Mouse (Mus musculus) CD4-positive, CD25-positive, alpha-beta regulatory T cell, adult 4 months (primary cell): Measurements from ENCODE around the gene Gm8300. TPM values are rescaled to one million over a fixed set of nuclear protein-coding genes. Genes with fewer than 3 reads are reported as not detected.
"Not testable (repeated sequence)": the region's sequence is repeated elsewhere in the genome, so short reads cannot be mapped to it uniquely, and the experiment has no call there.

ENCODE experiments used
- ATAC-seq: one replicate; pipeline ENCODE4 v1.8.0; 2017
- polyA plus RNA-seq, 2 experiments: library from polyadenylated mRNA; unstranded; fragments of 100-300 nt; shearing (Covaris generic); gene quantifications; one replicate each; pipeline ENCODE4 v1.2.1; 2017

The Gm8300 gene
- not detected for polyA plus RNA-seq

DNA sequence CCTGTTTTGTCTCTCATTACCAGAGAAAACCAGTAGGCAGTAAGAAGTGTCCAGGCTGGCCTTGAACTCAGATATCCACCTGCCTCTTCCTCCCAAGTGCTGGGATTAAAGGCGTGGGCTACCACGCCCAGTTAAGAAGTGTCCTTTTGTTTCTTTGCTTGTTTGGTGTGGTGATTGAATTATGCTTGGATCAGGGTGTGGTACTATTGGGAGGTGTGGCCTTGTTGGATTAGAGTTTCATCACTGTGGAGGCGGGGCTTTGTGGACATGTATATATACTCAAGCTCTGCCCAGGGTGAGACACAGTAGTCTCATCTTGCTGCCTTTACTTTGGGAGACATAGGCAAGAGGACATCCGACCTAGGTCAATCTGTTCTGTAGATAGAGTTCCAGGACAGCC, at the start of gene Gm8300:
Gm8300 (plus strand) TSS at position 301 of the 400 bp plus-strand sequence.
- ATAC-seq: not testable (repeated sequence)

DNA sequence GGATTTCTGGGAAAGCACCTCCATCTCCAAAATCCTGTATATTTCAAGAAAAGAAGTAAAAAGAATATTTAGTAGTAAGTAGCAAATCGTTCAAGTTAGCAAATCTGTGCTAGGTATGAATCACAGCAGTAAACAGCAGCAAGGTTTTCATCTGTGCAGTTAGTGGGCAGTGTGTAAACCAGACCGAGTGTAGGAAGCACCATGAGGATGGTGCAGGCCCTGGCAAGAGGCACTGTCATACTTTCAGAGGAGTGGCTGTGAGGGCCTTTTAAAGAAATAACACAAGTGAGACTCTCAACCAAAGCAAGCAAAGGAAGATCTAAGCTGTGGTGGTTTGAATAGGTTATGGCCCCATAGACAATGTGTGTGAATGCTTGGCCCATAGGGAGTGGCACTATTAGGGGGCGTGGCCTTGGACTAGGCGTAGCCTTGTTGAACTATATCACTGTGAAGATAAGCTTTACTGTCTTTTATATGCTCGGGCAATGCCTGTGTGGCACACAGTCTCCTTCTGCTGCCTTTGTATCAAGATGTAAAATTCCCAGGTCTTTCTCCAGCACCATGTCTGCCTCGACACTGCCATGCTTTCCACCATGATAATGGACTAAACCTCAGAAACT, 49.3 kb upstream of the Gm8300 start:
- no peak for ATAC-seq

GRCm38 (mm10) chr12:87470263-87471136, 43.6 kb upstream of the Gm8300 start:
- ATAC-seq: peak; percentile 29

DNA sequence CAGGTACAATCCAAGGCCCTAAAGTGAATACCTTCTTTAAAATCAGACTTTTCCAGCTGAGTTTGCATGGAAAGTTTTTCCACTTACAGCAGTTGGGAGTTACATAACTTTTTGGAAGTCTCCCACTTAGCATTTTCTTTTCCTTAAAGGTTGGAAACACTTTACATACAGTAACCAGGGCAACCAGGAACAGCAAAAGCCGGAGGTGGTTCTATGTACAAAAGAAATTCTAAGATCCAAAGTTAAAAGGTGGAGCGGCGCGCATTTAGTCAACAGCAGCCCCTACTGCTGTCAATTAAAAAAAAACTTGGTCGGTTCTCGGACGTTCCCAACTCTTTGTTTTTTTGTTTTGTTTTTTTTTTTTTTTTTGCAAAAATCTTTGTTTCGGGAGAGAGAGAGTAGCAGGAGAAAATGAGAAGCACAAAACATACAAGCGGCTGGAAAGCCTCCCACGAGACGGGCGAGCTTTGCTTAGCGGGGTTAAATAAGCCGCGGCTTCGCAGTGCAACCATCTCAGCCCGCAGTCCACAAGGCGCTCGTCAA, 42.6 kb upstream of the Gm8300 start:
- no peak for ATAC-seq

- peak; percentile 95 for ATAC-seq
These were observed 41.9 kb upstream of the Gm8300 start, which contains the start of gene Snw1 for GRCm38 (mm10) chr12:87471964-87472786. TSS of gene Snw1 (minus strand) at chr12:87472274.

DNA sequence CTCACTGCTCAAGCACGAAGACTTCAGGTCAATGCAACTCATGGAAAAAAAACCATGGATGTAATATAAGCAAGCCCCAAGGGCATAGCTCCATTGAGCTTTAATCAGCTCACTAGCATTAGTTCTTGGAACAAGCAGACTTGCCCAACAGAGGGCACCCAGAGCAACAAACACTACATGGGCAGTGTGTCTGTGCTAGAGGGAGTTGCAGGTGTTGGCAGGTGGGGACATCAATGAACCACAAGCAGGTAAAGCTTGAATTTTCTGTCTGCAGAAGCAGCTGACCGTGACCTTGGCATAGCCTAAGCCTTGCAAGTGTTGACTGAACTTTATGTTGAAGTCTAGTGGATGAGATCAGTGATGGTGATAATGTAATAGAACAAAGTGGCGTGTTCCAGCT, 39.4 kb upstream of the Gm8300 start:
- ATAC-seq: no peak

- ATAC-seq: not testable (repeated sequence)
These were observed 31.6 kb upstream of the Gm8300 start for GRCm38 (mm10) chr12:87482482-87482881.

GRCm38 (mm10) chr12:87488683-87489082, 25.4 kb upstream of the Gm8300 start:
- not testable (repeated sequence) for ATAC-seq

- ATAC-seq: not testable (repeated sequence)
These were observed 19.7 kb upstream of the Gm8300 start, which contains the start of gene Gm5788 for GRCm38 (mm10) chr12:87494421-87494820. TSS of gene Gm5788 (plus strand) at chr12:87494721.

GRCm38 (mm10) chr12:87519616-87520015, 5.5 kb downstream of the Gm8300 start:
- not testable (repeated sequence) for ATAC-seq

DNA sequence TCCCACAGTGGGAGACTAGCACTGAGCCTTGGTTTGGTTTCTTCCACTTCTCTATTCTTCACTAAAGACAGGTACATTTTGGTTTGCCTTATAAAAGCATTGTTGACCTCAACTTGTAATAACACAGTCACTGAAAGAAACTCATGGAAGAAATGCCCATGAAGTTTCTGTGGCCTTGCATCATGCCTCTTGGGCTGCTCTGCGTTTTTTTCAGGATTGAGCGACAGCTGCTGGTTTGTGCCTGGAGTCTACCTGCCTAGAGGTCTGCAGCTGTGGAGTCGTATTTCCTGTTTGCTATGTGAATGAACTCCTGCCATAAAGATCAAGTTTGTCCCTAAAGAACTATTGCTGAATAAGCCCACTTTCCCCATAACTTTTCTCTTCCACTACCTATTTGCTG, 29.8 kb downstream of the Gm8300 start:
- ATAC-seq: no peak

- not testable (repeated sequence) for ATAC-seq
These were observed 36.5 kb downstream of the Gm8300 start for GRCm38 (mm10) chr12:87550628-87551027.

Other genes with a start within 250 kb of the Gm8300 start
- gene Vipas39, start 248.1 kb upstream of the Gm8300 start, polyA plus RNA-seq: 10 to 100 TPM; 42.1 to 55.2 TPM
- gene Ahsa1, start 247.8 kb upstream of the Gm8300 start, polyA plus RNA-seq: 100 to 1,000 TPM; 146 to 154 TPM
- not detected for gene Ism2, start 214.6 kb upstream of the Gm8300 start, polyA plus RNA-seq
- 10 to 100 TPM; 56.8 to 71.9 TPM for gene Sptlc2, start 126.0 kb upstream of the Gm8300 start, polyA plus RNA-seq
- gene Slirp, start 70.4 kb upstream of the Gm8300 start, polyA plus RNA-seq: 100 to 1,000 TPM in 1 of 2 experiments, 10 to 100 TPM in 1; 63.8 to 113 TPM
- gene Alkbh1, start 70.3 kb upstream of the Gm8300 start, polyA plus RNA-seq: 10 to 100 TPM; 63.6 to 82.0 TPM
- 100 to 1,000 TPM; 245 TPM for gene Snw1, start 42.0 kb upstream of the Gm8300 start, polyA plus RNA-seq
- not detected for gene Gm5788, start 19.6 kb upstream of the Gm8300 start, polyA plus RNA-seq
- not detected for gene Oog1, start 88.4 kb downstream of the Gm8300 start, polyA plus RNA-seq
- not detected for gene Gm4027, start 104.6 kb downstream of the Gm8300 start, polyA plus RNA-seq
- not detected for gene Gm16381, start 130.3 kb downstream of the Gm8300 start, polyA plus RNA-seq